Mouse (Mus musculus) left cerebral cortex, postnatal 14 days (tissue): ENCODE results near the gene Mgll. TPM values are rescaled to one million over a fixed set of nuclear protein-coding genes. Genes with fewer than 3 reads are reported as not detected.

ENCODE experiments used
- DNase-seq, 2 experiments: peaks; one replicate each; pipeline ENCODE4 v3.0.0; 2021 to 2022; ENCODE audit warnings: low spot score in 2 of 2, mixed read lengths in 1 of 2
- intact Hi-C: fragments of 180-260 bp; cut with DNase I; formaldehyde crosslinking; loops from one replicate; pipeline ENCODE4 v1.15.1; 2025
- total RNA-seq, 2 experiments: library from RNA; stranded (reverse); gene quantifications; 2 replicates each; pipeline ENCODE4 v1.2.3; 2021

The Mgll gene
- total RNA-seq, 2 experiments from 2014 or later = 152 to 153 TPM

DNA sequence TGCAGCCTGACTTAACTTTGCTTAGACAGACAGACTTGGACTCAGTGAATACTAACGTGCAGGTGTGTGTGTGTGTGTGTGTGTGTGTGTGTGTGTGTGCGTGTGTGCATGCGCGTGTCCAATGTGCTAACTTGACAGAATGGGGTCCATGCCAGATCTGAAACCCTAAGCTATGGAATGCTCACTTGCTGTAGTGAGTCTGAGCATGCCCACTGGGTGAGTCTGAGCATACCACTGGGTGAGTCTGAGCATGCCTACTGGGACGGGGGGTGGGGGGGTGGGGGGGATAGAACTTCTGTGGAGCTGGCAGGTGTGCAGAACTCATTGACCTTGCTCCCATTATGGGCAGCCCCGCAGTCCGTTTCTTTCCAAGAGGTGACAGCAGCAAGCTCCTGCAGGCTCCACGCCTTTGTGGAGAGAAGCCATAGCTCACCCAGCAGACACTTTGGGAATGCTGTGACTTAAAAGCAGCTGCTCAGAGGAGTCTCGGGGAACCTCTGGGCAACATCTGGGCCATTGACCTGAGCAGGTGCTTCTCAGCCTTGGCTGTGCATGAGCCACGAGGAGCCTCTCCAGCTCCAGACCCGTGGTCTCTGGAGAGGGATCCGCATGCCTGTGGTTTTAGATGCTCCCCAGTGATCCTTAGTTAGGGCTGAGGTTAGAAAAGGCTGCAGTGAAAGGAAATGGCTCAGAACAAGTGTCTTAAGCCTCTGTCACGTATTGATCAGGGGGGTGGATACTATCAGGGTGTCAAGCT, 38.4 kb downstream of the Mgll start:
- no peak for DNase-seq
- intact Hi-C loops = loop anchor here (5.0 kb wide), 1 partner anchor 35 kb away; no protein-coding TSS in a partner anchor

DNA sequence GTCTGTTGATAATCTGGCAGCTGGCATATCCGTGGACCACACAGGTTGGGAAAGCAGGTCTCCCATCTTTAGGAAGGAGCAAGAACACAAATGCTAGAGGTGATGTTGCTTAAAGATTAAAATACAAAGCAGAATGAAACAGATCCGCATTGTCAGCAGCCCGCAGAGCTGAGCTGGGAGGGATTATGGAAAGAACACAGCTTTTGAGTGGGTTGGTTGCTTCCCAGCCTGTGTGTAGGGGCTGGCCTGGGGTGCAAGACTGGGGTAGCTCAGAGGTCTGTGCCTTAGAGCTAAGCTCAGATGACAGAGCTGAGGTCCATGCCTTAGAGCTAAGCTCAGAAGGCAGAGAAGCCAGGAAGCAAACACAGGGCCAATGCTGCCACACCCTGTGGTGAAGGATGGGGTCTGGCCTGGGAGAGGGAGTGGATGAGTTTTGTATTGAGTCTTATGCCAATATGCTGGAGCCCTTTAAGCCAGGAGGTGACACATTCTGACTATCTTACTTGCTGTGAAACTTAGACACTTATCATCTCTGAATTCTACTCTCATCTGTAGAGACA, 39.4 kb downstream of the Mgll start:
- intact Hi-C loops = loop anchor here (5.0 kb wide), 1 partner anchor 36 kb away; no protein-coding TSS in a partner anchor
- DNase-seq = no peak

DNA sequence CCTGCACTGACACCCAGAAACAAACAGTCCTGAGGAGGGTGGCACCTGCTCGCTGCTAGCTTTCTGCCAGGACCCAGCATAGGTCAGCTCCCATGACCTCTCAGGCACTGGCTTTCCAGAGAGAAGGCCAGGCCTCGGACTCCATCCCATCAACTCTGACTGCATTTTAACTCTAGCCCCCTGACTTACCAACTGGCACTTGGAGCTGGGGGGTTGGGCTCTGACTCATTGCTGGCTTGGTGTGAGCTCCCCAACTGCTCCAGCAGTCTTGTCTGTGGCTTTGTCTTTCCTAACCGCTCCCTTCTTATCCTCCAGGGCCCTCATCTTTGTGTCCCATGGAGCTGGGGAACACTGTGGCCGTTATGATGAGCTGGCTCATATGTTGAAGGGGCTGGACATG, 40.1 kb downstream of the Mgll start:
- intact Hi-C loops = loop anchor here (5.0 kb wide), 1 partner anchor 37 kb away; no protein-coding TSS in a partner anchor
- no peak for DNase-seq

DNA sequence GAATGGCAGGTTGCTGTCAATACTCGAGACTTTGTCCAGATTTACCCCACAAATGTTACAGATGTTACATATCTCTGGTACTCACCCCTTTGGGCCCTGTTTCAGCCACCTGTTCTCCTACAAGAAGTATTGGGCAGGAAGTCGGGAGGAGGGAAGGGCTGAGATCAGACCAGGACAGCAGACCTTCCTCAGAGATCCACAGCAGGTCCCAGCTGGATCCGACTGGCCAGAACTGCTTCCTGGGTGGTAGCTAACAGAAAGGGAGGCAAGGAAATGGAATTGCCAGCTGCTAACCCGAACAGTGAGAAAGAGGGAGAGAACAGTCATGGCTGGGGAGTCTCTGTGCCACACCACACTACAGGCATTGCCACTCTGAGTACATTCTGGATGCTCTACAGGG, 43.5 kb downstream of the Mgll start:
- intact Hi-C loops = no loop called here
- DNase-seq = no peak

GRCm38 (mm10) chr6:88769723-88770122, 45.5 kb downstream of the Mgll start:
- DNase-seq = no peak
- intact Hi-C loops = no loop called here

- DNase-seq = no peak
- intact Hi-C loops = no loop called here
Observed at GRCm38 (mm10) chr6:88770300-88770904, 46.2 kb downstream of the Mgll start.

- intact Hi-C loops = no loop called here
- no peak for DNase-seq
Observed at GRCm38 (mm10) chr6:88770981-88771380, 46.8 kb downstream of the Mgll start.

DNA sequence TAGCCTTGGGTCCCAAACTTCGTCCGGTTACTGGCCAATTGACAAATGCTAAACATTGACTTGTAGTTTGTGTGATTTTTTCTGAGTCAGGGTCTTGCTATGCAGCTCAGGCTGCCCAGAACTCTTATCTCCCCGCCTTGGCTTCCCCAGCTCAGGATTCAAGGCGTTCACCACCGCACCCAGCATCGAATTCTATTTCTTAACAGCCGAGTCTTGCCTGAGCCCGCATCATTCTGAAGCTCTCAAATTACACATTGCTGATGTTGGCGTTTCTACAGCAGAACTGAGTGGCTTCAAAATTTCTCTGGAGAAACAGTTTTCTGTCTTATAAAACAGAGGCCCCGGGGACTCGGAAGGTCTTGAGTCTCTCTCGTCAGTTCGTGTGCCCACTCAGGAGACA, 47.8 kb downstream of the Mgll start:
- no peak for DNase-seq
- intact Hi-C loops = no loop called here

- intact Hi-C loops = no loop called here
Observed at GRCm38 (mm10) chr6:88774055-88774454, 49.8 kb downstream of the Mgll start.

GRCm38 (mm10) chr6:88775267-88775666, 51.1 kb downstream of the Mgll start:
- intact Hi-C loops = no loop called here
- no peak for DNase-seq

More at GRCm38 (mm10) chr6:88774055-88774454, 49.8 kb downstream of the Mgll start:
- no peak for DNase-seq

DNA sequence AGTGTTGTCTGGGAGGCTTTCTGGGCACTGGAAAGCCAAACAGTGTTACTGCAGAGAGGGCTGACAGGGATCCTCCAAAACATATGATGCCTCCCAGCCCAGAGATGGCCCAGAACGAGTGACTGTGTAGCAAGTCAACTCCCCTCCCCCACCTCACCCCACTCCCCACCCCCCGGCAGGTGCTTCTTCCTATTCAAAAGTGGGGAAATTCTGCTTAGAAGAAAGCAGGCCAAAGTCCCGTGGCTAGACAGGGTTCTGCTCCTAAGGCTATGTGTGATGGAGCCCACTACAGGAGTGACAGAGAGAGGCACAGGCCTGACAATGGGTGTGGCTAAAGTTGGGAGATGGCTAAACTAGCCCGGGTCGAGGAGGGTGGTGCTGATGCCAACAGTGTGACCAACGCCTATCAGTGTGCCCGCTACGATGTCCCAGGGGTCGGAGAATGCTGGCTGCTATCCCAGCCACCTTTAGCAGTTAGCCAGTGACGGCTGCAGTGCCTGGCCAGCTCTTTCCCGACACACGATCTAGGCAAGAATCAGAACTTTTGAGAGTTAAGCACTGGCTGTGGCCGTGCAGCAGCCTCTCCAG, 52.2 kb downstream of the Mgll start:
- no peak for DNase-seq
- intact Hi-C loops = no loop called here

- no peak for DNase-seq
- intact Hi-C loops = no loop called here
Observed at GRCm38 (mm10) chr6:88776964-88777363, 52.8 kb downstream of the Mgll start.

- no peak for DNase-seq
- intact Hi-C loops = no loop called here
Observed at GRCm38 (mm10) chr6:88778047-88778688, 54.0 kb downstream of the Mgll start.

DNA sequence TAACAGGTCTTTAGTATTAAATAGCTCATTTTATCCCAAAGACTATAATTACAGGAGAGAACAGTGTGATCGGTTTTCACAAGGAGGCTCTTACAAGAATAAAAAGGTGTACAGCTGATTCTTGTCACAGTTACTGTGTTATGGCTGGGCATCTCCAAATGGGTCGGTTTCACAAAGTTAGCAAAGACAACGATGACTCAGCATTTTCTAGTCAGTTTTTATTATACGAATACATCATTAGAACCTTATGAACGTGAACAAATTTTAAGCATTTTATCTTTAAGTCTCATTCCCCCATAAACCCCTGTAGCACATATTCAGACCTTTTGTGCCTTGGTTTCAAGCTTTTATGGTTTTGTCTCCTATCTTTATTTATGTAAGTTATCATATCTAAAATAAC, 55.5 kb downstream of the Mgll start:
- intact Hi-C loops = no loop called here
- no peak for DNase-seq

GRCm38 (mm10) chr6:88781919-88782318, 57.7 kb downstream of the Mgll start:
- DNase-seq = no peak
- intact Hi-C loops = no loop called here

GRCm38 (mm10) chr6:88782981-88783397, 58.8 kb downstream of the Mgll start:
- intact Hi-C loops = no loop called here
- DNase-seq = no peak

DNA sequence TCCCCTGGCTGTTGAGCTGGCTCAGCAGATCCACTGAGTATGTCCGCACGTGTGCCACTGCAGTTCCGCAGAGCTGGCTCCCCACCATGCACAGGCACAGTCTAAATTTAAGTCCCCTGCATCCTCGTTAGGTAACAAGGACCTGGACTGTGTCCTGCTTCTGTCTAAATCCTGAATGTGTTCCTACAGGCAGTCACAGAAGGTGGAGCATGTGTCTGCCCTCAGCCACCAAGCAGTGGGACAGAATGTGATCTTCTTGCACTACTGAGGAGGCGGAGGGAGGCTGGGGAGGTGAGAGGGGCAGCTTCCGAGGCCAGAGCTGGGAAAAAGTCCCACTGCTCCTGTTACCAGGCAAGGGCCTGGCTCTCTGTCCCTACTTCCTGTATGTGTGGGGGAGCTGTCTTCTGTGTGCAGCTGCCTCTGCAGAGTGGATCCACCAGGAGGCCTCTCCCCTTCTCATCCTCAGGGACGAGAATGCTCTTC, 60.5 kb downstream of the Mgll start:
- intact Hi-C loops = no loop called here
- peak in 1 of 2 experiments; percentile 65 for DNase-seq

- intact Hi-C loops = no loop called here
- peak; percentile 37 to 71 for DNase-seq
Observed at GRCm38 (mm10) chr6:88785331-88785730, 61.1 kb downstream of the Mgll start.

DNA sequence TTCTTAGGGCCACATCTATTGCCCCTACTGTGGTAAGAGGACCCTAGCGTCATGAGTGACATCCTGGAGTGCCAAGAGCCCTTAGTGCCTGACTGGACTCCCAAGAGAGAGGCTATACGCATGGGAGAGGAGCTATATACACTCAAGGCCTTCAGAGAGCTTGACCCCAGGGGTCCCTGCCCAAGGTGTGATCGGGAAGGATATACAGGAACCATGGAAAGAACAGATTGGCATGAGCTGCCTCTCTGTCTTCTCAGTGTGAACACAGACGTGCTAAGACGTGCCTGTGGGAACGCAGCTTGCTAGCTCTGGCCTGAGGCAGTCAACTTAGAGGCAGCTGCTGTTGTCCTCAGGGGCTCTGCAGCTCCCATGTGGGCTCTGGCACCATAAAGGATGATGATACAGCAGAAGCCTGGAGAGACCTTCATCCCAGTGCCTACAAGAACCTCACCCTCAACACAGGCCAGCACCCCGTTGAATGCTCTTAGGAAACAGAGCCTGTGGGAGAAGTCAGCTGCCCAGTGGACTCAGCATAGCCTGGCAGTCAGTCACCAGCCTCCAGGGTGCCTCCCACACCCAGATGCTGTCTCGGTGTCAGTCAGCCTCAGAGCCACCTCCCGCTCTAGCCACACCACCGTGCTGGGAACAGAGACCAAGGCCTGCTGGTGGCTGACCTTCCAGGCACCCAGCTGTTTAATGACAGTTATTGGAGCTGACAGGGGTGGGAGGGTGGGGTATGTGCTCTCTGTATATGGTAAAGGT, 61.8 kb downstream of the Mgll start:
- intact Hi-C loops = no loop called here
- no peak for DNase-seq
